Mouse (Mus musculus): Measurements from ENCODE around the gene Syt14. TPM values are rescaled to one million over a fixed set of nuclear protein-coding genes. Genes with fewer than 3 reads are reported as not detected.

The Syt14 gene
- polyA plus RNA-seq, 1 experiment from 2014 or later, result 3.7 TPM

GRCm38 (mm10) chr1:193012351-193012750 lies 23.2 kb downstream of the Syt14 start:
- DNase-seq (ENCODE audit: low spot score), result no peak
- 90% methylated on average over 2 of the region's 2 CpGs for WGBS
- H3K4me3 ChIP-seq, result no peak overlapping the region
- H3K9me3 ChIP-seq (replicated peaks), result no peaks in the 10 kb centered on the region
- H3K27me3 ChIP-seq (ENCODE audit: low read depth, poor library complexity, severe bottlenecking), result no peaks in the 10 kb centered on the region
- H3K36me3 ChIP-seq, result no peaks in the 10 kb centered on the region
- no peaks in the 10 kb centered on the region for H3K4me1 ChIP-seq
- no peak overlapping the region for H3K27ac ChIP-seq (replicated peaks)

- Histone ChIP-seq H3K9me3 (replicated peaks) (no peaks in the 10 kb centered on the region), H3K36me3 (no peaks in the 10 kb centered on the region), H3K27ac (replicated peaks) (no peak overlapping the region)
Measured at GRCm38 (mm10) chr1:193011000-193011769, 24.4 kb downstream of the Syt14 start.

DNA sequence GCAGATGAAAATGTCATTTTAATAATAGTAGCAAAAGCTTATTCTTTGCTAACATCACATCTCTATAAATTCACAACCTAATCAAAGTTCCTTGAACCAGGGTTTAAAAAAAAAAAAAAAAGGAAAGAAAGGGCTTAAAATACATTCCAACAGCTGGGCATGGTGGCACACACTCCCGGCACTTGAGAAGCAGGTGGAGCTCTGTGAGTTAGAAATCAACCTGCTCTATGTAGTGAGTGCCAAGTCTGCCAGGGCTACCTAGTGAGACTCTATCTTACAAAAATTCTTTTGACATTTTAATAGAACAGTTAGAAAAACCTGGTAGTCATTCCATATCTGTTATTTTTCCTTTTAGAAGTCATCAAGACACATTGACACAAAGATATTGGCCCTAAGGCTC lies 31.0 kb downstream of the Syt14 start:
- WGBS, result 88% methylated on average over 1 of the region's 1 CpGs
- DNase-seq (ENCODE audit: low spot score), result no peak
- Histone ChIP-seq H3K36me3 (no peaks in the 10 kb centered on the region), H3K27me3 (ENCODE audit: low read depth, poor library complexity, severe bottlenecking) (no peaks in the 10 kb centered on the region), H3K4me1 (no peaks in the 10 kb centered on the region), H3K4me3 (no peak overlapping the region), H3K9me3 (replicated peaks) (no peaks in the 10 kb centered on the region), H3K27ac (replicated peaks) (no peak overlapping the region)

More at GRCm38 (mm10) chr1:193011000-193011769, 24.4 kb downstream of the Syt14 start:
- Histone ChIP-seq H3K4me3 (no peak overlapping the region), H3K4me1 (no peaks in the 10 kb centered on the region), H3K27me3 (ENCODE audit: low read depth, poor library complexity, severe bottlenecking) (no peaks in the 10 kb centered on the region)
- no peak for DNase-seq (ENCODE audit: low spot score)
- 89% methylated on average over 3 of the region's 3 CpGs for WGBS

DNA sequence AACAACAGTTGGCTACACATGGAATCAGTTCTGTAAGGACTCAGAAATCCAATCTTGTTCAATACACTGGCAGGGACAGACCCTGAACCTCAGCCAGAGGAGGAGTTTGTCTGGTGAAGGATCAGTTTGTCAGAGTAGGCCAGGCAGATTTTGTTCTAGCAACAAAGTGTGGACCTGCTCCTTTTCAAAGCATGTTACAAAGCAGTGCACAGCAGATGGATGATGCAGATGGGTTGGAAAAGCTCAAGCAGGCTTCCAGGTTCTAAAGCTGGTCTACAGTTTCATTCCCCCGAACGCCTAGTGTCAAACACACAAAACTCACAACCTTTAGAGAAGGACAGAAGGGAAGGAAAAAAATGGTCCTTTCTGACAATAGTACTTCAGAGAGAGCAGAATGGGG lies 31.6 kb downstream of the Syt14 start:
- Histone ChIP-seq H3K4me1 (no peaks in the 10 kb centered on the region), H3K36me3 (no peaks in the 10 kb centered on the region), H3K9me3 (replicated peaks) (no peaks in the 10 kb centered on the region), H3K27ac (replicated peaks) (no peak overlapping the region), H3K27me3 (ENCODE audit: low read depth, poor library complexity, severe bottlenecking) (no peaks in the 10 kb centered on the region), H3K4me3 (no peak overlapping the region)
- DNase-seq (ENCODE audit: low spot score), result no peak
- 98% methylated on average over 2 of the region's 2 CpGs for WGBS

DNA sequence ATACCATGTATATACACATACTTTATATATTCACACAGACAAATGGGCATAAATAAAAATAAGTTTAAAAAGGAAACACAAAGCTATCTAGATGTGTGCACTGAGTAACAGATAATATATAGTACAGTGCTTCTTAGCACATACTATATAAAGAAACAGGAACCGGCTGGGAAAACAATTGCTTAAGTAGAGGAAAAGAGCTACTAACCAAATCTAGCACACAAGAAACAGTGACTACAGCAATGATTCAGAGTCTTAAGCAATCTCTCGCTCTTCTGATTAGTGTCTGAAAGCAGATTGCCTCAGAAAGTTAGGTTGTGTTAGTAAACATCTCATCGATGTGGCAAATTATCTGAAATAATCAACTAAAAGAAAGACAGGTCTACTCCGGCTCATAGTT lies 33.3 kb downstream of the Syt14 start:
- 89% methylated on average over 4 of the region's 4 CpGs for WGBS
- Histone ChIP-seq H3K4me1 (no peaks in the 10 kb centered on the region), H3K27ac (replicated peaks) (no peak overlapping the region)

GRCm38 (mm10) chr1:193001587-193001986 lies 34.0 kb downstream of the Syt14 start:
- DNase-seq (ENCODE audit: low spot score), result no peak
- Histone ChIP-seq H3K36me3 (no peaks in the 10 kb centered on the region), H3K27ac (replicated peaks) (no peak overlapping the region), H3K4me1 (no peaks in the 10 kb centered on the region), H3K27me3 (ENCODE audit: low read depth, poor library complexity, severe bottlenecking) (no peaks in the 10 kb centered on the region), H3K9me3 (replicated peaks) (no peaks in the 10 kb centered on the region), H3K4me3 (no peak overlapping the region)
- 88% methylated on average over 2 of the region's 2 CpGs for WGBS

More for the DNA sequence above, 33.3 kb downstream of the Syt14 start:
- Histone ChIP-seq H3K9me3 (replicated peaks) (no peaks in the 10 kb centered on the region), H3K4me3 (no peak overlapping the region), H3K27me3 (ENCODE audit: low read depth, poor library complexity, severe bottlenecking) (no peaks in the 10 kb centered on the region), H3K36me3 (no peaks in the 10 kb centered on the region)
- DNase-seq (ENCODE audit: low spot score), result no peak

- DNase-seq (ENCODE audit: low spot score), result no peak
- Histone ChIP-seq H3K4me3 (no peak overlapping the region), H3K27me3 (ENCODE audit: low read depth, poor library complexity, severe bottlenecking) (no peaks in the 10 kb centered on the region), H3K27ac (replicated peaks) (no peak overlapping the region), H3K9me3 (replicated peaks) (no peaks in the 10 kb centered on the region), H3K36me3 (no peaks in the 10 kb centered on the region), H3K4me1 (no peaks in the 10 kb centered on the region)
Measured at GRCm38 (mm10) chr1:193000908-193001307, 34.7 kb downstream of the Syt14 start.

- WGBS, result 91% methylated on average over 2 of the region's 2 CpGs
- Histone ChIP-seq H3K4me3 (no peak overlapping the region), H3K27ac (replicated peaks) (no peak overlapping the region), H3K9me3 (replicated peaks) (no peaks in the 10 kb centered on the region), H3K27me3 (ENCODE audit: low read depth, poor library complexity, severe bottlenecking) (no peaks in the 10 kb centered on the region), H3K36me3 (no peaks in the 10 kb centered on the region), H3K4me1 (no peaks in the 10 kb centered on the region)
- DNase-seq (ENCODE audit: low spot score), result no peak
Measured at GRCm38 (mm10) chr1:192994179-192994873, 41.2 kb downstream of the Syt14 start.

DNA sequence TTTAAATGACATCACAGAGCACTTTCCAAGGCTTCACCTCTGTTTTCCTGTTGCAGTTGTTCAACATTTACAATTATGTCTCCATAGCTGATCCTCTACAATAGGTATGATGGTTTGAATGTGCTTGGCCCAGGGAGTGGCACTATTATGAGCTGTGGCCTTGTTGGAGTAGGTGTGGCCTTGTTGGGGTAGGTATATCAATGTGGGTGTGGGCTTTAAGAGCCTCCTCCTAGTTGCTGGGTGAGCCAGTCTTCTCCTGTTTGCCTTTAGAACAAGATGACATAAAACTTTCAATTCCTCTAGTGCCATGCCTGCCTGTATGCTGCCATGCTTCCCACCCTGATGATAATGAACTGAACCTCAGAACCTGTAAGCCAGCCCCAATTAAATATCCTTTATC lies 42.1 kb downstream of the Syt14 start:
- H3K4me3 ChIP-seq, result no peak overlapping the region
- H3K36me3 ChIP-seq, result no peaks in the 10 kb centered on the region
- DNase-seq (ENCODE audit: low spot score), result no peak

DNA sequence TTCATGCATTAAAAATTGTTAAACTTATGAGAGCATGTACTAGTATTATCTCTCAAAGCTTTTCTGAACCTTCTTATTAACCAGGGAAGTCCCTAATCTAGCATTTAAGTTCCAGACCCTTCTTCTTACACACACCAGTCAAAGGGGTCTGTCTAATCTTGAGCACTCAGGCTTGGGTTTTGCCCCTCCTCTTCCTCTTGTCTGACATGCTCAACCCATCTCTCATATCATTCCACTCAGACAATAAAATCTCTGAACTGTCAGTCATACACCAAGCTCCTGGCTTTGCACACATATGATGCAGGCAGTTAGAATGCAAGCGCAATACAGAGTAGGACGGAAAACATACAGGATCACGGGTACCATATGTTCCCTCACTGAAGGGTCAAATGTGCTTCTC lies 48.4 kb downstream of the Syt14 start:
- no peaks in the 10 kb centered on the region for H3K27me3 ChIP-seq (ENCODE audit: low read depth, poor library complexity, severe bottlenecking)
- 94% methylated on average over 3 of the region's 3 CpGs for WGBS
- H3K4me1 ChIP-seq, result no peaks in the 10 kb centered on the region
- H3K27ac ChIP-seq (replicated peaks), result no peak overlapping the region
- no peaks in the 10 kb centered on the region for H3K9me3 ChIP-seq (replicated peaks)
- no peak overlapping the region for H3K4me3 ChIP-seq
- H3K36me3 ChIP-seq, result no peaks in the 10 kb centered on the region
- no peak for DNase-seq (ENCODE audit: low spot score)

More for the DNA sequence above, 42.1 kb downstream of the Syt14 start:
- H3K27ac ChIP-seq (replicated peaks), result no peak overlapping the region
- H3K9me3 ChIP-seq (replicated peaks), result no peaks in the 10 kb centered on the region
- no peaks in the 10 kb centered on the region for H3K4me1 ChIP-seq
- H3K27me3 ChIP-seq (ENCODE audit: low read depth, poor library complexity, severe bottlenecking), result no peaks in the 10 kb centered on the region

- no peaks in the 10 kb centered on the region for H3K36me3 ChIP-seq
- no peak overlapping the region for H3K4me3 ChIP-seq
- no peaks in the 10 kb centered on the region for H3K9me3 ChIP-seq (replicated peaks)
- no peak overlapping the region for H3K27ac ChIP-seq (replicated peaks)
- 85% methylated on average over 3 of the region's 3 CpGs for WGBS
- H3K27me3 ChIP-seq (ENCODE audit: low read depth, poor library complexity, severe bottlenecking), result no peaks in the 10 kb centered on the region
- no peak for DNase-seq (ENCODE audit: low spot score)
- H3K4me1 ChIP-seq, result no peaks in the 10 kb centered on the region
Measured at GRCm38 (mm10) chr1:192986481-192986880, 49.1 kb downstream of the Syt14 start.

- no peak for DNase-seq (ENCODE audit: low spot score)
- 93% methylated on average over 4 of the region's 4 CpGs for WGBS
- Histone ChIP-seq H3K4me3 (no peak overlapping the region), H3K4me1 (no peaks in the 10 kb centered on the region), H3K27ac (replicated peaks) (no peak overlapping the region), H3K36me3 (no peaks in the 10 kb centered on the region), H3K9me3 (replicated peaks) (no peaks in the 10 kb centered on the region), H3K27me3 (ENCODE audit: low read depth, poor library complexity, severe bottlenecking) (no peaks in the 10 kb centered on the region)
Measured at GRCm38 (mm10) chr1:192984333-192984732, 51.2 kb downstream of the Syt14 start.

DNA sequence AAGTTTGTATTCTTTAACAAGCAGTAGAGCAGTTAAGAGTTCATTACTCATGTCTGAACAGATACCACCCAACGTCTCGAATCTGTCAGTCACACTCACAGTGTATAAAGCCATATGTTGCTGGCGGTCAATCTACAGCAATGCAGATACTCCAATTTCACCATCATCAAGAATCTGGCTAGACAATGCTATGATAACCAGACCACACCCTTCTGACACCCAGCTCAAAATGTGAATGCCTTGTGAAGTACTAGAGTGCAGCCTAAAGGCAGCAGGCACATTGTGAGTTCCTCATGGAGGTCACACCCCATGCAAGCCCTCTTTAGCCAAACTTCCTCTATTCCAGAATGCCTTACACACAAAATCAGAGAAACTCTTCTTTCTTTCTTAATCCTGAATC lies 53.9 kb downstream of the Syt14 start:
- Histone ChIP-seq H3K9me3 (replicated peaks) (no peaks in the 10 kb centered on the region), H3K27ac (replicated peaks) (no peak overlapping the region), H3K4me1 (no peaks in the 10 kb centered on the region), H3K27me3 (ENCODE audit: low read depth, poor library complexity, severe bottlenecking) (no peaks in the 10 kb centered on the region), H3K36me3 (no peaks in the 10 kb centered on the region), H3K4me3 (no peak overlapping the region)
- no peak for DNase-seq (ENCODE audit: low spot score)
- WGBS, result 95% methylated on average over 3 of the region's 3 CpGs

Measured in midbrain, embryonic 10.5 days (tissue).